Mouse (Mus musculus) C2C12 (cell line): ENCODE measurements around the gene Tsfm. TPM values are rescaled to one million over a fixed set of nuclear protein-coding genes. Genes with fewer than 3 reads are reported as not detected.

Experiments used
- H3K27me3 ChIP-seq: one replicate; pipeline ENCODE4 v1.6.1; 2011; ENCODE audit not compliant: control insufficient read depth, insufficient read depth, insufficient read length
- H3K36me3 ChIP-seq: one replicate; pipeline ENCODE4 v1.6.1; 2011; ENCODE audit not compliant: control insufficient read depth, insufficient read depth
- H3K4me3 ChIP-seq: one replicate; pipeline ENCODE4 v1.5.1; 2011; ENCODE audit warnings: mild to moderate bottlenecking, control low read depth; ENCODE audit not compliant: poor library complexity, insufficient read depth, severe bottlenecking
- H3K79me2 ChIP-seq: one replicate; pipeline ENCODE4 v1.6.1; 2011; ENCODE audit not compliant: control insufficient read depth, insufficient read depth
- H3K79me3 ChIP-seq: one replicate; pipeline ENCODE4 v1.6.1; 2011; ENCODE audit warnings: low read depth, control low read depth
- H3ac ChIP-seq: one replicate; pipeline ENCODE3; 2011; ENCODE audit warnings: low read depth; ENCODE audit not compliant: control insufficient read depth, insufficient read length
- CEBPB ChIP-seq: IDR thresholded peaks from one replicate; pipeline ENCODE4 v1.6.1; 2011; ENCODE audit warnings: low read depth, mild to moderate bottlenecking, control low read depth, moderate library complexity
- CTCF ChIP-seq: IDR thresholded peaks from one replicate; pipeline ENCODE4 v1.5.1; 2011; ENCODE audit not compliant: control insufficient read depth, insufficient read depth, insufficient read length
- FOSL1 ChIP-seq: IDR thresholded peaks from one replicate; pipeline ENCODE4 v1.8.0; 2011; ENCODE audit warnings: mild to moderate bottlenecking, low read length; ENCODE audit not compliant: poor library complexity, insufficient read depth, severe bottlenecking
- MAX ChIP-seq: IDR thresholded peaks from one replicate; pipeline ENCODE4 v1.6.1; 2011; ENCODE audit warnings: mild to moderate bottlenecking, control low read depth
- MYOD1 ChIP-seq: IDR thresholded peaks from one replicate; pipeline ENCODE4 v1.6.1; 2011; ENCODE audit warnings: low read depth; ENCODE audit not compliant: control insufficient read depth, insufficient read length
- MYOG ChIP-seq: IDR thresholded peaks from one replicate; pipeline ENCODE4 v1.6.1; 2011; ENCODE audit not compliant: control insufficient read depth, insufficient read length; ENCODE audit errors: extremely low read depth
- USF1 ChIP-seq: IDR thresholded peaks from one replicate; pipeline ENCODE4 v1.6.1; 2011; ENCODE audit warnings: low read depth, mild to moderate bottlenecking, control low read depth, moderate library complexity
- polyA plus RNA-seq: library from polyadenylated mRNA; unstranded; fragments of >200 nt; fragmentation: generic; extraction: Trizol; gene quantifications from one replicate; pipeline ENCODE4 v1.2.1, GENCODE M21; 2012; ENCODE audit warnings: missing spikeins

Gene Tsfm
- polyA plus RNA-seq, 1 experiment: 66.0 TPM

DNA sequence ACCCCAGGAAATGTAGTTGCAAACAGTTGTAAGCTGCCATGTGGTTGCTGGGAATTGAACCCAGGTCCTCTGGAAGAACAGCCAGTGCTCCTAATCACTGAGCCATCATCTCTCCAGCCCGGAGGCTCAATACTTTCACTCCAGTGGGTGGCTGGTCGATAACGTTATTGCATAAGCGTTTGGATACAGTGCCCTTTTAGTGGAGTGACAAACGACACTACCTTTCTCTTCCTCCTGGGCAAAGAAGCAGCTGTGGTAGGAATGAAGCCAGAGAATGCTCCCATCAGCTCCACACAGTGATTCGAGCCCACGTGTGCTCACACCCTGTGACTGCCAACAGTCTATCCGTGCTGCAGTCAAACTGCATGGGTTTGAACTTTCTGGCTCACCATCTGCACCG lies 40.6 kb upstream of the Tsfm start:
- H3ac ChIP-seq: no peak overlapping the region
- H3K79me3 ChIP-seq: peaks cover 9% of the 10 kb centered on the region
- peak overlapping the region; percentile 82 for H3K4me3 ChIP-seq
- H3K27me3 ChIP-seq: no peaks in the 10 kb centered on the region
- TF ChIP-seq USF1 (no peak), MYOD1 (no peak), CTCF (no peak), FOSL1 (no peak), MAX (no peak), MYOG (no peak)
- H3K79me2 ChIP-seq: peaks cover 28% of the 10 kb centered on the region
- H3K36me3 ChIP-seq: peaks cover 23% of the 10 kb centered on the region

DNA sequence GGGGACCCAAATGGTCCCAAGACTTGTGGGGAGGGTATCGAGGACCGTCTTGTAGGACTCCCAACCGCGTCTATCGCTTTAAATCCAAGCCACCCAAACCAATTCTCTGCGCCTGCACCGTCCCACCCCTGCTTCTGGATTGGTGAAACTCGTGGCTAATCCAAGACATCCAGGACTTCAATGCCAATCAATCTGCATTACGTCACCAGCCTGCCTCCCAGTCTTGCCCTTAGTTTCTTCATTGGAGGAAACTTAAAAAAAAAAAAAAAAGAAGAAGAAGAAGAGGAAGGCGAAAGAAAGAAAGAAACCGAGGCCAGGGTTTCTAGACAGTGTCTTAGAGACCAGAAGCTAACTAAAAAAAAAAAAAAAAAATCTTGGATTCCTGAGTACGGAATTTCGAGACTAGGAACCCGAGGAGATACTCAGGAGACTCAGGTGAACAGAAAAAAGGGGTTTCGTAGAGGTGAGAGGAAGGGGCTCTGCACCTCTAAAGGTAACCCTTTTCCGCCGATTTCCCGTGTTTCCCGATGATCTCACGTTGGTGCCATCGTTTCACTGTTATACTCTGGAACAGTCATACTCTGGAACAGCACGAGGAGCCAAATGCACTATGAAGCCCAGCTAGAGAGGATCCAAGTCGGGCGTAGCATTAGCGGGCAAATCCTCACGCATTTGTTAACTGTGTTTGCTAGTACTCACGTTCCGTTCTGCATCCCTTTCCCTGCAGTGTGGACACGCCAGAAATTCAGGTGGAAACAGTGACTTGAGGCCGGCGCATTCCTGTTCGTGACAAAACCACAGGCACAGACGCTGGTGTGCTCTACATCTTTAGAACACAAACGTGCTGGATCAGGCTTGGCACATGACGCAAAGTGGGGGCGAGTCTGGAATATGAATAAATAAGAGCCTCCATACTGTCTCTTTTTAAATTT lies 39.8 kb upstream of the Tsfm start, which contains the start of gene Tspan31:
Gene Tspan31, minus strand, starts transcription at position 75 of the 932 bp plus-strand sequence.
- Histone ChIP-seq H3K27me3 (no peaks in the 10 kb centered on the region), H3K4me3 (peak within 1 kb of the TSS; percentile 82), H3ac (peak within 1 kb of the TSS; percentile 90), H3K36me3 (peaks cover 30% of the 10 kb centered on the region), H3K79me2 (peaks cover 36% of the 10 kb centered on the region), H3K79me3 (peaks cover 13% of the 10 kb centered on the region)
- TF ChIP-seq MAX (no peak), CEBPB (no peak), MYOD1 (no peak), MYOG (no peak), CTCF (no peak), USF1 (no peak), FOSL1 (no peak)

DNA sequence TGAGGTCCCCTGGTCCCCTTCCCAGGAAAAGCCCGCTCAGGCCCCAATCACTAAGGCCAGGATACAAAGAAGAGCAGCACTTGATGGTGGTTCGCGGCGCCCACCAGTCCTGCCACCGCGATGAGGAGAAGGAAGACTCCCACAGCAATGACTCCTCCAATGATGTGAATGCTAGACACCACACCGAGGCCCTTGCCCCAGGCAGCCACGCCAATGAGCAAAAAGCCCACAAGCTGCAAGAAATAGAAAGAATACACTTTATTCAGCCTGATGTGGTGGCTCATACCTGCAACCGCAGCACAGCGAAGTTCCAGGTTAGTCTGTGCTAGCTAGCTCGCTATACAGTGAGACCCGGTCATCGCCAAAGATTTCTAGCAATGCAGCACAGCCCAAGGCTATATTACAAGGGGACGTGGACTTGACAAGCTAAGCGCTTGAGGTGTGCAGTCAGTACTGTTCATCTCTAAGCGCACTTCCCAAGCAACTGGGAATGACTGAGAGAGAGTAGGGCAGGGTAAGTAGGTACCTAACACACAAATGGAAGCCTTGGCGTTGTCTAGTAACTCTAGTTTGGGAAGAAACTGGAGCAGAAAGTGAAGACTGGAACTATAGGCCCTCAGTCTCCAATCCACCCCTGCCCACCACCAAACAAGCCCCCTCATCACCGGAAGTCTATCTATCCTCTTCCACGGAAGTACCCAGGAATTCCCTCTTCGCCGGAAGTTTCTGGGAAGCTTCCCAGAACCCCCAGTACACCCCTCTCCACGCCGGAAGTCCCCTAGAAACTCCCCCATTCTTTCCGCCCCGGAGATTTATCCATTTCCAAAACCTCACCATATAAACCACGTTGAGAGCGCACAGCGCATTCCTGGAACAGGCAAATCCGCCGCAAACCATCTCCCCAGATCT lies 38.9 kb upstream of the Tsfm start:
- peaks cover 45% of the 10 kb centered on the region for H3K79me2 ChIP-seq
- TF ChIP-seq MYOD1 (no peak), MAX (no peak), CEBPB (no peak), MYOG (no peak), USF1 (no peak), FOSL1 (no peak), CTCF (no peak)
- H3K36me3 ChIP-seq: peaks cover 39% of the 10 kb centered on the region
- peak overlapping the region; percentile 74 for H3ac ChIP-seq
- H3K79me3 ChIP-seq: peaks cover 22% of the 10 kb centered on the region
- no peaks in the 10 kb centered on the region for H3K27me3 ChIP-seq
- peak overlapping the region; percentile 82 for H3K4me3 ChIP-seq

DNA sequence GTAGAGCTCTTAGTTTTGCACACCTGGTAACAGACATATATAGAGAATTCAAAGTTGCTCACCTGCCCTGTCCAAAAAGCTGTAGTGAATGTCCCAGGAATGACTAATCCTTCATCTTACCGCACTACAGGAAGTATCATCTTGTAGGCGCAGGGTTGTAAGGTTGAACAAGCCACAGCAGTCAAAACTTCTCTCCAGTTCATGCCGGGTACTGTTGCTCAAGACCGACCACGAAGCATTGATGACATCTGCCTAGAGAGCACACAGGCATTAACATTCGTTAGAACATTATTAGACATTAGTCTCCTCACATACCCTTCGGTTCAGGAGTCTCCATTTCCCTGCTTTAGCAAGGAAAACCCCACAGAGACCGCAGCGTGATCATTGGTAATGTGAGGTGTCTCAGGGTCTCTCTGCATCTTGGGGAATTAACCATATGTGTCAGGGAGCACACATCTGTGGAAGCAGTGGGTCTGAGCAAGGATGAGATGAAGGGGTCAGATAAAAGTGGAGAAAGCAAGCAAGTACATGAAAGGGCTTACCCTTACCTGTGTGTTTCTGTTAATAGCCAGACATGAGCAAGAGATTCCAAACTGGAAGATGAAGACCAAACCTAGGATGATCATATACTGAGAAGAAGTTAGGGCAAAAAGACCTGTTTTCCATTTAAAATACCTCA lies 37.9 kb upstream of the Tsfm start:
- peaks cover 55% of the 10 kb centered on the region for H3K79me2 ChIP-seq
- H3K36me3 ChIP-seq: peaks cover 40% of the 10 kb centered on the region
- H3K27me3 ChIP-seq: no peaks in the 10 kb centered on the region
- H3K79me3 ChIP-seq: peaks cover 33% of the 10 kb centered on the region
- H3K4me3 ChIP-seq: no peak overlapping the region
- peak overlapping the region; percentile 27 for H3ac ChIP-seq
- TF ChIP-seq CEBPB: peak; percentile 60
- no peak for TF ChIP-seq MAX

DNA sequence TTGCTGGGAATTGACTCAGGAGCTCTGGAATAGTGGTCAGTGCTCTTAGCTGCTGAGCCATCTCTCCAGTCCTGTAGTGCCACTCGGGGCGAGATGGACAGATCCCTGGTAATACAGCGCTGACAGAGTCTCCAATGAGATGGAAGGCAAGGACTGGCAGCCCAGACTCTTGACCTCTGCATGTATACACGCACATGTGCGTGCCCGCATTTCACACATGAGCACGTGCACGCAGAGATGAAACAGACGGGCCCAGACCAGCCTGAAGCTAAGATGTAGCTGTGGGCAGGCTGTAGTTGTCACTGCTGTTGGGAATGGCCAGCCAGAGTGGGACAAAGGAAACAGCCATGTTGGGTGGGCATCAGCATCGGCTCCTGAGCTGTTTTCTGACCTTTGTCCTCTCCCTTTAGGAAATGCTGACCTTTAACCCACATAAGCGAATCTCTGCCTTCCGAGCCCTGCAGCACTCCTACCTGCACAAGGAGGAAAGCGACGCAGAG lies 35.9 kb upstream of the Tsfm start:
- Histone ChIP-seq H3K4me3 (no peak overlapping the region), H3K79me3 (peaks cover 33% of the 10 kb centered on the region), H3K79me2 (peaks cover 57% of the 10 kb centered on the region), H3K27me3 (no peaks in the 10 kb centered on the region), H3K36me3 (peaks cover 40% of the 10 kb centered on the region), H3ac (no peak overlapping the region)
- TF ChIP-seq MYOG (no peak), MAX (no peak), CTCF (no peak)
